Mouse (Mus musculus) gastrocnemius, postnatal 4 days (tissue): ENCODE measurements around the gene Hivep3. TPM values are rescaled to one million over a fixed set of nuclear protein-coding genes. Genes with fewer than 3 reads are reported as not detected.

Experiments
- DNase-seq, 2 experiments: peaks; one replicate each; pipeline ENCODE4 v3.0.0; 2021 to 2022; ENCODE audit warnings: low spot score in 2 of 2, mixed read lengths in 2 of 2
- total RNA-seq, 2 experiments: library from RNA; stranded (reverse); gene quantifications; 2 replicates each; pipeline ENCODE4 v1.2.3; 2021

Gene Hivep3
- total RNA-seq, 2 experiments from 2014 or later = 5.5 to 5.7 TPM

DNA sequence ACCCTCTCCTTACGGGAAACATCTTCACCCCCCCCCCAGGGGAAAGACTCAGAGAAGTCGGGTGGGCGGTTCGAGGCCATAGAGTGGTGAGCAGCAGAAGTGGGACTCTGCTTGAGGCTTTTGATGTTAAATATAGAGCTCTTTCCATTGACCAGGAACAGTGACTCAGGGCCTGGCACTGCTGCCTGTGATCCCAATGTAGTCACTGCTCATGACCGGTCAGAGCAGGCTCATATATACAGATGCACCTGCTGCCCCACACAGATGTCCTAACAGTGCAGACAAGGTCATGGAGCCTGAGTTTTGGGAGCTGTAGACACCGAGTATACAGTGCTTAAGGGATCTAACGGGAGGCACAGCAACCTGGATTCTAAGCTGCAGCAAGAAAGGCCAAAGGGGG is 312.3 kb downstream of the Hivep3 start:
- DNase-seq = no peak

DNA sequence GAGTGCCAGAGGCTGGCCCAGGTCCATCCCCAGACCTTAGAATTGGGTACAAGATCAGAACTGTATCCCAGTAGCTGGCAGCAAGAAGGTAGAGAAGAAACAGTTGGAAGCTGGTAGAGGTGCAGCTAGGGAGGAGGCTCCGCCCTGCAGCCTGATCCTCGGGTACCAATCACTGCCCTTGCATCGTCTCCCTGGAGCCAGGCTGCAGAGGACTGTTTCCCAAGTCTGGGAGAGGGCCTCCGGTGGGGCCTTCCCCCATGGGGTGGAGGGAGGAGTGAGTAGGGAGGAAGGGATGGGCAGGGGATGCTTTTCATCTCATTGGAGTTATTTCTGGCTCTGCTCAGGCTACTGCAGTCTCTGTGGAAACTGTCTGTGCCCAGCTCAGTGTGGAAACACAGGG is 313.5 kb downstream of the Hivep3 start:
- DNase-seq = no peak

DNA sequence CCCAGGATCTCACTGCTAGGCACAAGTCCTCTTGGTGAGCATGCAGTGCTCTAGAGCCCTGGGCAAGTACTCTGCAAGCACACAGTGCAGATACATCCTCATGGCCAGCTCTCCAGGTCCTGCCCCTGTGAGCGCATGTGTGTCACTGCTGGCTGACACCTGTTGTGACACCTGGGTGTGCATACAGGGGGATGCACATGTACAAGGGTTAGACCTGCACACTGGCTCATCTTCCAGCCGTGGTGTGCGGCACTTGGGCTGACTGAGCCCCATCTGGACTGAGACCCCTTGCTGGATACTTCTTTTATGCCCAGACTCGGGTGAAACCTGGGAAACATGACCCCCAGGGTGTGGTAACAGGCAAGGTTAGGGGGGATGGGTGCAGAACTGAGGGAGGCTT is 314.7 kb downstream of the Hivep3 start:
- DNase-seq = no peak

DNA sequence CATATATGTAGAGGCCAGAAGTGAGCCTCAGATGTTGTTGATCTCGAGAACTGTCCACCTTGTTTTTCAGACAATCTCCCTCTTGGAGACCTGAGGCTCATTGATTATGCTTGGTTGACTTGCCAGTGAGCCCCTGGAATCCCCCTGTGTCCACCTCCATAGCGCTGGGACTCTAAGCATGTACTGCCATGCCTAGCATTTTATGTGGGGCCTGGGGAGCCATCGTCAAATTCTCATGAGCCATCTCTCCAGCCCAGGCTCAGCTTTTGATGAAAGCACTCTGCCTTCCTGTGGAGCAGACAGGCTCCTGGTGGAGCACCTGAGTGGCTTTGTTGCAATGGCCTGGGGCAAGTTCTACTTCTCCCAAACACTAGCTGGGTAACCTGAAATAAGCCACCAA is 316.3 kb downstream of the Hivep3 start:
- no peak for DNase-seq

- no peak for DNase-seq
Observed at GRCm38 (mm10) chr4:120052481-120052880, 318.9 kb downstream of the Hivep3 start.

- no peak for DNase-seq
Observed at GRCm38 (mm10) chr4:120053026-120054005, 319.7 kb downstream of the Hivep3 start.

DNA sequence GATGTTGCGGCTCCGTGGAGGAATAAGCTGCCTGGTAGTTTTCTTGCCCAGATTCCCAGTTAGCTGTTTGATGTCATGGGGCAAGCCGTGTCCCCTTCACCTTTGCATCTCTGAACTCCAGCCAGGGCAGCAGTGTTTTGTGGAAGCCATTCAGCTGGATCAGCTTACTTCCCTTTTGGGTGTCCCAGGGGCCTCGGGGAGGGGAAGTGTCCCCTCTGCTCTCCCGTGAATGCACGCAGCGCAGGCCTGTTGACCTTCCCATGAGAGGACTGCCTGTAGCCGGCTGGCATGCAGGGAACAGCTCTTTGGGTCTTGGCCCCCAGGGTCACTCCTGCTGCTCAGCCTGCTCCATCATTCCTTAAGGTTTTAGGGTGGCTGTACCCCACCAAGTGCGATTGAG is 320.6 kb downstream of the Hivep3 start:
- no peak for DNase-seq

DNA sequence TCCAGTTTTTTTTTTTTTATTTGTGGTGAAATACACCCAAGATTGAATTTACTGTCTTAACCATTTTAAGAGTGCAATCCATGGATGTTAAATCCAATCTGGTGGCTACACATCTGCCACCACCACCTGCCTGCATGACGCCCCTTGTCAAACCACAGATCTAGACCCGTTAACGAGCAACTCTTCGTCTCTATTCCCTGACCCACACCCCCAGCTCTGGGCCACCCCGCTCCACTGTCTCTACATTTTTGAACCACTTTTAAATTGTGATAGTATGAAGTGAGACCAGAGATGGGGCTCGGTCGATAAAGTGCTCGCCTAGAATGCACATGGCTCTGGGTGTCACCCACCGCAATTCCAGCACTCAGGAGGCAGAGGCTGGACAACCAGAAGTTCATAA is 322.9 kb downstream of the Hivep3 start:
- DNase-seq = no peak

- DNase-seq = no peak
Observed at GRCm38 (mm10) chr4:120057529-120057928, 323.9 kb downstream of the Hivep3 start.

DNA sequence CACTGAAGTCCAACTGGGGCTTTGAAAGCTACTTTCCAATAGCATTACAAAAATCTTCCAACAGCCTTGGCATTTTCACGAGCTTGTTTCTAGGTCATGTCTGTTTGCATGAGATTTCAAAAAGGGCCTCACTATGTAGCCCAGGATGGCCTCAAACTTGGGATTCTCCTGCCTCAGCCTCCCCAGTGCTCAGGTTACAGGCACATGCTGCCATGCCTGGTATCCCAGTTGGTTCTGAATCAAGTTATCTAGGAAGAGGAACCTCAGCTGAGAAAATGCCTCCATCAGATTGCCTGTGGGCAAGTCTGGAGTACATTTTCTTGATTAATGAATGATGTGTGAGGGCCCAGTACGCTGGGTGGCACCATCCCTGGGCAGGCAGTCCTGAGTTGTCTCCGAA is 324.6 kb downstream of the Hivep3 start:
- DNase-seq = no peak

- DNase-seq = no peak
Observed at GRCm38 (mm10) chr4:120058794-120059193, 325.2 kb downstream of the Hivep3 start.

GRCm38 (mm10) chr4:120061727-120062126 is 328.1 kb downstream of the Hivep3 start:
- DNase-seq = no peak

- DNase-seq = no peak
Observed at GRCm38 (mm10) chr4:120062198-120062597, 328.6 kb downstream of the Hivep3 start.

GRCm38 (mm10) chr4:120062754-120063153 is 329.2 kb downstream of the Hivep3 start:
- DNase-seq = no peak

DNA sequence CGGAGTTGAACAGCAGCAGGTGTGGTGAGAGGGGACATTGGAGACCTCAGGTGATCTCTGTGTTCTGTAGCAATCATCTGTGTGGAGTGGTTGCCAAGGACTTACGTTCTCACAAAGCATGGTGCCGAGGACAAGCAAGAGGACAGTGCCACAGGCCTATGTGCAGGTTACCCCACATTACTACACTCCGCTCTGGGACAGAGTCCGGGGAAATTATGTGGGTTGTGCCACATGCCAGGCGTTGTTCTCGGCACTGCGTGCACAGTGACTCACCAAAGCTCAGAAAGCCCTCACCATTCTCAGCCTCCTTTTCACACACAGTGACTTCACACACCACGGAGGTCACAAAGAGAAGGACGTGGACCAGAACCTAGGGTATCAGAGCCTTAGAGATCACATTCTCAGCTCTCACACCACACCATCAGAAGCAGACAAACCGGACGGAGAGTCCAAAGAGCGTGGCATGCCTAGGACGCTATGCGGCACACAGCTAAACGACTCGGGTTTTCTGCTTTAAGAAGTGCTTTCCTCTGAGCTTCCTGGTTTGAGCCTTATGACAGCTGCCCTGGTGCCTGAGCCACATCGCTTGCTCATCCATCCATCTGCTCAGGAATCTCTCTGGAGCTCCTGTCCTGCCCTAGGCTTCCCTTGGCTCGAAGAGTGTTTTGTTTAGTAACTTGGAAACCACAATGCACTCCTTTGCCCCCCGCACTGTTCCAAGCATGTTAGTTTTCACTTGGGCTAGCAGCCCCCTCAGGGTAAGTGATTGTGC is 330.0 kb downstream of the Hivep3 start:
- no peak for DNase-seq

DNA sequence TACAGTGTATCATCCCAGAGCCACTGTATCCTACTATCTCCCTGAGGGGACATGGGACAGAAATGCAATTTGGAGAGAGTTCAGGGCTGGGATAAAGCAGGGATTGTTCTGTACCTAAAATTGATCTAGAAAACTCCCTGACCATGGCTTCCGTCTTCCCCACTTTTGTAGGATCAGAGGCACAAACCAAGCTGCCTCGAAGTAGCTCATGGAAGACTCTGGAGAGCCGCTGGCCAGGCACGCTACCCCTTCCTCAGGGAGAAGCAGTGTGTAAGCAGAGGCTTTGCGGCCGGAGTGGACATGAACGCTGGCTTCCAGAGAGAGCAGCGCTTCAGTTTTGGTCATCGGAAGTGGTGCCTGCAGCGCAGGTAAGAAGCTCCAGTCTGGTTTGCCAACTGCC is 331.1 kb downstream of the Hivep3 start, which contains the start of gene AL607142.1:
TSS of gene AL607142.1 (plus strand) at position 301 of the 400 bp plus-strand sequence.
- DNase-seq = no peak

DNA sequence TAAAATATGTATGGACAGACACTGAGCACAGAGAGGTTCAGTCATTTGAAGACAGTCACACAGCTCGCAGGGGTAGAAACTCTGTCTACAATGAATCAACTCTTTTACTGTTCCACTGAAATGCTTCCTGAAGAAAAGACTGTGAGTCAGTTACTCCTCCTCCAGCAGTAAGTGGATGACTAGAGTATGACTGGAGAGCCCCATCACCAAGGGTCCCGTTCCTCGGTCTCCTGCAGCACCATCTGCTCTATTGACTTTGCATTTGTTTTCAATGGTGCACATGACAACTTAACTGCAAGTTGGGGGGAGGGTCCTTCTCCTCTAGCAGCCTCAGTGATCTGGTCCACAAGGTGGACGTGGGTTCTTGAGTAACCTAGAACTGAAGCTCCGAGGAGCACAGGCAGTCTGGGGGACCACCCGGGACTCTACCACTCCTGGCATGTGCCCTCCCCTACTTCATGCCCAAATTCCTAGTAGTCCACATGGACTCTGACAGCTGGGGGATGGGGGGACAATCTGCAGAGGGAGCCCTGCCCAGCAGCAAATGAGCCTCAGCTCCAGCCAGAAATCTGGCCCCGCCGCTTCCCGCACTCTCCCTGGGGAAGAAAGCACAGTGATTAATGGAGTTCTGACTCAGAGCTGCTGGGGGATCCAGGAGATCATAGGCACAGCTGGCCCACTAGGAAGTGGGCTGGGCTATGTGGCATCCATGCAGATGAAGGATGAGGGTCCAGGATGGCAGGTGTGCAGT is 333.4 kb downstream of the Hivep3 start:
- no peak for DNase-seq

DNA sequence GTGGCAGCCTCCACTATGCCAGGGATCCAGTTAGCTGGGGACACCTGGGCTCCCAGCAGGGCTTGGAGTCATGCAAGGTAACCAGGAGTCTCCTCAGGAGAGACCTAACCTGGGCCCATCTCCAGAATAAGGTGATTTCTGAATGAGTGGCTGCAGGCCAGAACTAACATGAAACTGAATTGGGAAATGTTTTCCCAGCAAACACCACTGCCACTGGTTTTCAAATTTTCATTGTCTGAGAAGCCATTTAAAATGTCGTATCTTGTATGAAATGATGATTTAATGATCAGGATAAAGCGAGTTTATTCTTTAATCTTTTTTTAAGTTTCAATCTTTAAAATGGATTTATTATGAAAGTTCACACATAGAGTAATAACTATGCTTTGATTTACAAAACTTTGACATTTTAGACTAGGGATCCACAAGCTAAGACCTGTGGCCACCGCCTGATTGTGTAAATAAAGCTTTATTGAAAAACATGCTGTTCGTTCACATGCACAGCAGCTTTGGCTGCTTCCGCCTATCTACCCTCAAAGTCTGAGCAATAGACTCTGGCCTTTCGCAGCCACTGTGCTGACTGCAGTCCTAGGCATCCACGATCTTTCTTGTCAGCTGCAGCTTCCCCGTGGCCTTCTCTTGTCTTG is 334.1 kb downstream of the Hivep3 start:
- no peak for DNase-seq

DNA sequence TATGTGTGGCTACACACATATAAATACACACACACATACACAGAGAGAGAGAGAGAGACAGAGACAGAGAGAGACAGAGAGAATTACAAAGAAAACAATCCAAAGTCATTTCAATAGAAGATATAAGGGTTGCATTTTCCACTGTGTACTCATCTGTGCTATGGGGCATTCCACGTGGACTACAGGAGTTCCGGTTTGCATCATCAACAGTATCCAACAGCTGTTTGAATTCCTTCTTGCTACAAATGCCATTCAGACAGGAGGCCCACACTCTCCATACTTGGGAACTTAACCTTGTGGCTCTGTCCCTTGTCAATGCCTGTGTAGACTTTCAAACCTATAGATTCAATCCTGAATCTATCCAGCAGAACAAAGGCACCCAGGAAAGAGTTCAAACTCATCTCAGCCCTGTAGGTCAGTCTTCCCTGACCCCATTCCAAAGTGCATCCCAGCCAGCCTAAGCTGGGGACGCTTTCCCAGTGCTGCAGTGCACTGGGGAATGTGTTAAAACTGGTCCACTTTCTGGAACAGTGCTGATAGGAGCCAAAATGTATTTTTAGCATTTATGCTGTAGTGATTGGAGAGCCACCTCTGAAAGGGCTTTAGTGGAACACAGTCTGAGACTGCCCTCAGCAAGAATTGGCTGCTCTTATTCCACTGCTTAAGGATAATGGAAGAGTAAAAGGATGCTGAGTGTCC is 335.4 kb downstream of the Hivep3 start:
- DNase-seq = no peak

DNA sequence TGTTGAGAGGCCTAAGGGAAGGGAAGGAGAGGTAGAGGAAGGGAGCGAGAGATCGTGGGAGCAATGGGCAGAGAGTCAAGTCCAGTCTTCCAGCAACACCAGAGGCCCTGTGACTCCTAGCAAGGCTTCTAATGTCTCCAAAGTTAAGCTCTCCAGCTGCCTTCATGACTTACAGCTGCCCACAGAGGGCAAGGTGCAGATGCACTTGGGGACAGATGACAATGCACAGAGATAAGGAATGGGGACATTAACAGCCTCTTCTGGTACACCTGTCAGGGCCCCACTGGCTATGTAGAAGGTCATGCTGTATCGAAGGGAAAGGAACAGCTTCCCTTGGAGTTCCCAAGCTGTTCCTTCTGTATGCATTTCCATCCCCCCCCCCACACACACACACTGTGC is 336.0 kb downstream of the Hivep3 start:
- no peak for DNase-seq
